In genomic region chr7:46700521-46701025, GRCm38 (mm10) we compare ENCODE assay signal across 15 mouse cellular contexts.
DNase-seq lines count a peak whose midpoint lies in the region.
"Had no signal": no experiment of that assay in that cellular context is flagged by ENCODE, and none has a peak within 500 bp of the region (broad histone marks: within the 10 kb centered on the region; RNA-seq: fewer than 3 reads in every experiment).

No protein-coding gene starts in this region.

- DNase-seq in cerebellum, adult 11 months = peak; percentile 39
- DNase-seq in cerebellum, adult 9-10 months = no peak
- DNase-seq in cerebellum, adult 9-11 months = peak; percentile 67
- no peak for DNase-seq in cerebellum, adult 8-10 months
- DNase-seq in brain, adult 2 months (ENCODE audit: low read depth, low spot score) = peak; percentile 37
- peak; percentile 49 to 64 for DNase-seq in cerebellum, postnatal 25 days
- DNase-seq in lung, postnatal 14 days = no peak
- DNase-seq in right cerebral cortex, postnatal 14 days = no peak
- DNase-seq: adrenal gland, adult 8-10 months; adrenal gland, postnatal 25 days; gastrocnemius, postnatal 10 days; gastrocnemius, postnatal 36 days; heart, adult 2 months; heart, postnatal 14 days; heart, postnatal 4 days had no signal

Comparison
In these comparisons a context has a peak if more than half of its experiments do, and no peak if none do; other contexts are left out.
1. DNase-seq: peak in cerebellum, adult 11 months (single experiment), cerebellum, adult 9-11 months (single experiment), brain, adult 2 months (single experiment) and cerebellum, postnatal 25 days (2 of 2); none in cerebellum, adult 9-10 months (single experiment), cerebellum, adult 8-10 months (single experiment), lung, postnatal 14 days (single experiment) and right cerebral cortex, postnatal 14 days (single experiment).